Mouse (Mus musculus): ENCODE results near the gene Cacnb2. TPM values are rescaled to one million over a fixed set of nuclear protein-coding genes. Genes with fewer than 3 reads are reported as not detected.
A peak's percentile ranks its signal among the peaks of the same experiment; 100 is the strongest.
"Not testable (repeated sequence)": the region's sequence is repeated elsewhere in the genome, so short reads cannot be mapped to it uniquely, and the experiment has no call there.

The Cacnb2 gene
- total RNA-seq, 1 experiment from 2014 or later, result 35.5 TPM

GRCm38 (mm10) chr2:14657205-14657844, 54.4 kb downstream of the Cacnb2 start:
- no peak for DNase-seq

- no peak for DNase-seq
These were observed 62.3 kb downstream of the Cacnb2 start for GRCm38 (mm10) chr2:14665213-14665612.

- no peak for DNase-seq
These were observed 69.2 kb downstream of the Cacnb2 start for GRCm38 (mm10) chr2:14672117-14672516.

GRCm38 (mm10) chr2:14676885-14677516, 74.1 kb downstream of the Cacnb2 start:
- DNase-seq, result peak; percentile 51

GRCm38 (mm10) chr2:14684231-14684630, 81.3 kb downstream of the Cacnb2 start:
- DNase-seq, result no peak

GRCm38 (mm10) chr2:14702973-14703645, 100.2 kb downstream of the Cacnb2 start:
- DNase-seq, result peak; percentile 62

GRCm38 (mm10) chr2:14703676-14704075, 100.8 kb downstream of the Cacnb2 start:
- DNase-seq, result no peak

GRCm38 (mm10) chr2:14710247-14710646, 107.4 kb downstream of the Cacnb2 start:
- no peak for DNase-seq

GRCm38 (mm10) chr2:14711751-14712150, 108.9 kb downstream of the Cacnb2 start:
- DNase-seq, result no peak

GRCm38 (mm10) chr2:14713049-14713448, 110.2 kb downstream of the Cacnb2 start:
- no peak for DNase-seq

- DNase-seq, result no peak
These were observed 113.8 kb downstream of the Cacnb2 start for GRCm38 (mm10) chr2:14716666-14717065.

GRCm38 (mm10) chr2:14719119-14719718, 116.3 kb downstream of the Cacnb2 start:
- DNase-seq, result no peak

GRCm38 (mm10) chr2:14725437-14725836, 122.5 kb downstream of the Cacnb2 start:
- DNase-seq, result no peak

GRCm38 (mm10) chr2:14726601-14727000, 123.7 kb downstream of the Cacnb2 start:
- DNase-seq, result not testable (repeated sequence)

GRCm38 (mm10) chr2:14738927-14739326, 136.0 kb downstream of the Cacnb2 start:
- DNase-seq, result peak; percentile 15

- no peak for DNase-seq
These were observed 136.6 kb downstream of the Cacnb2 start for GRCm38 (mm10) chr2:14739510-14739909.

GRCm38 (mm10) chr2:14740359-14740758, 137.5 kb downstream of the Cacnb2 start:
- peak; percentile 34 for DNase-seq

- DNase-seq, result no peak
These were observed 141.9 kb downstream of the Cacnb2 start for GRCm38 (mm10) chr2:14744761-14745160.

- no peak for DNase-seq
These were observed 160.0 kb downstream of the Cacnb2 start for GRCm38 (mm10) chr2:14762846-14763245.

GRCm38 (mm10) chr2:14763931-14764330, 161.0 kb downstream of the Cacnb2 start:
- no peak for DNase-seq

GRCm38 (mm10) chr2:14769448-14769847, 166.6 kb downstream of the Cacnb2 start:
- DNase-seq, result peak; percentile 12

GRCm38 (mm10) chr2:14770635-14771034, 167.7 kb downstream of the Cacnb2 start:
- no peak for DNase-seq

GRCm38 (mm10) chr2:14774375-14774774, 171.5 kb downstream of the Cacnb2 start:
- DNase-seq, result no peak
